Mouse (Mus musculus): ENCODE measurements around the gene Cbr2. TPM values are rescaled to one million over a fixed set of nuclear protein-coding genes. Genes with fewer than 3 reads are reported as not detected.

The Cbr2 gene
- polyA plus RNA-seq, 1 experiment from 2014 or later: 1.1 TPM

DNA sequence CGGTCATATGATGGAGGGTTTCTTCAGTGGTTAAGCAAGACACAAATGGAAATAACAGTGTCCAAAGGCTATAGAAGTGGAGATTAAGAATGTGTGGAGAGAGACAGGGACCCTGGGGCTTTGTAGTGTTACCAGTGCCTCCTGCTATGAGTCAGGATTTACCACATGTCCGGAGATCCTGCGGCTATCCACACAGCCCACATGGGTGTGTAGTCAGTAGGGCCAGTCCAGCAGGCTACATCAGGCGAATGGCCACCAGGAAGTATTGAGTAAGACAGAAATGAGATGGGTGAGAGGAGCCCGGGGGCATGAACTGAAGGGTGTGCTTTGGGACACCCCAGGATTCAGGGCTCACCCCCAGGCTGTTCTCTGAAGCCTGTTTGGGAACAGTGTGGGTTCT, 49.2 kb downstream of the Cbr2 start:
- no peak overlapping the region for H3K4me3 ChIP-seq (ENCODE audit: low read depth, low read length)
- H3K4me1 ChIP-seq (ENCODE audit: control insufficient read depth, insufficient read depth, low read length): no peaks in the 10 kb centered on the region
- no peak overlapping the region for H3K27ac ChIP-seq (ENCODE audit: low read depth, low read length)
- no peak overlapping the region for H3K9ac ChIP-seq (ENCODE audit: low read length)
- ATAC-seq (no peak), DNase-seq (ENCODE audit: low spot score) (no peak)
- H3K9me3 ChIP-seq (replicated peaks; ENCODE audit: control insufficient read depth, low read length): no peaks in the 10 kb centered on the region
- H3K36me3 ChIP-seq (ENCODE audit: control insufficient read depth, insufficient read depth, low read length): peaks cover 75% of the 10 kb centered on the region
- 95% methylated on average over 5 of the region's 5 CpGs for WGBS
- H3K4me2 ChIP-seq (ENCODE audit: low read length): no peak overlapping the region
- no peaks in the 10 kb centered on the region for H3K27me3 ChIP-seq (replicated peaks; ENCODE audit: control insufficient read depth, insufficient read depth, low read length)

DNA sequence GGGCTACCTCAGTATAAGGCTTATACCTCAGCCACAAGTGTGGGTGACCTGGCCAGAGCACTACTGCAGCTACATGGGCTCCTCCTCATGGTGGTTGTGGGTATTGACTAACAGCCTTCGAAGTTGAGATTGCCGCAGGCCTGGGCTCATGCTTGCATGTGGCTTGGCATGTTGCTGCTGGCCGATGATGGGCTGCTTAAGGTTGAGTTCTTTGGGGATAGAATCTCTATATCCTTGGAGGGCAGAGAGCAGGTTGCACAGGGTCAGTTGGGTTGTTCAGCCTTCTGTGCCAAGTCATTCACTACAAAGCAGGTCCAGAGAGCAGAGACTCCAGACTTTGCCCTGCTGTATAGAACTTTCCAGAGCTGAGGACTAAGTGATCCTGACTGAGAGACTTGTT, 52.0 kb downstream of the Cbr2 start:
- H3K27me3 ChIP-seq (replicated peaks; ENCODE audit: control insufficient read depth, insufficient read depth, low read length): no peaks in the 10 kb centered on the region
- no peaks in the 10 kb centered on the region for H3K9me3 ChIP-seq (replicated peaks; ENCODE audit: control insufficient read depth, low read length)
- no peak overlapping the region for H3K27ac ChIP-seq (ENCODE audit: low read depth, low read length)
- no peaks in the 10 kb centered on the region for H3K4me1 ChIP-seq (ENCODE audit: control insufficient read depth, insufficient read depth, low read length)
- no peak for ATAC-seq
- no peak overlapping the region for H3K4me2 ChIP-seq (ENCODE audit: low read length)
- no peak for DNase-seq (ENCODE audit: low spot score)
- H3K36me3 ChIP-seq (ENCODE audit: control insufficient read depth, insufficient read depth, low read length): peaks cover 64% of the 10 kb centered on the region
- 73% methylated on average over 3 of the region's 3 CpGs for WGBS
- no peak overlapping the region for H3K4me3 ChIP-seq (ENCODE audit: low read depth, low read length)
- no peak overlapping the region for H3K9ac ChIP-seq (ENCODE audit: low read length)

Other genes starting within 250 kb of the Cbr2 start
- gene Mrpl12, start 247.5 kb downstream of the Cbr2 start, polyA plus RNA-seq (2014; fragmentation: Nextera tagmentation; extraction: Ambion mirVana): 143 and 155 TPM in 2 replicates
- 29.7 and 31.6 TPM in 2 replicates for gene Slc25a10, start 240.3 kb downstream of the Cbr2 start, polyA plus RNA-seq (2014; fragmentation: Nextera tagmentation; extraction: Ambion mirVana)
- gene Gcgr, start 201.4 kb downstream of the Cbr2 start, polyA plus RNA-seq (2014; fragmentation: Nextera tagmentation; extraction: Ambion mirVana): 0.14 TPM in 1 of 2 replicates, not detected in the other
- 291 and 313 TPM in 2 replicates for gene Mcrip1, start 182.4 kb downstream of the Cbr2 start, polyA plus RNA-seq (2014; fragmentation: Nextera tagmentation; extraction: Ambion mirVana)
- gene Ppp1r27, start 181.0 kb downstream of the Cbr2 start, polyA plus RNA-seq (2014; fragmentation: Nextera tagmentation; extraction: Ambion mirVana): not detected in 2 replicates
- 325 and 332 TPM in 2 replicates for gene P4hb, start 158.9 kb downstream of the Cbr2 start, polyA plus RNA-seq (2014; fragmentation: Nextera tagmentation; extraction: Ambion mirVana)
- gene Arhgdia, start 150.5 kb downstream of the Cbr2 start, polyA plus RNA-seq (2014; fragmentation: Nextera tagmentation; extraction: Ambion mirVana): 449 and 481 TPM in 2 replicates
- gene Alyref, start 133.7 kb downstream of the Cbr2 start, polyA plus RNA-seq (2014; fragmentation: Nextera tagmentation; extraction: Ambion mirVana): 318 and 352 TPM in 2 replicates
- 237 and 281 TPM in 2 replicates for gene Anapc11, start 133.7 kb downstream of the Cbr2 start, polyA plus RNA-seq (2014; fragmentation: Nextera tagmentation; extraction: Ambion mirVana)
- 0.46 and 0.98 TPM in 2 replicates for gene Npb, start 123.6 kb downstream of the Cbr2 start, polyA plus RNA-seq (2014; fragmentation: Nextera tagmentation; extraction: Ambion mirVana)
- 113 and 134 TPM in 2 replicates for gene Pcyt2, start 114.2 kb downstream of the Cbr2 start, polyA plus RNA-seq (2014; fragmentation: Nextera tagmentation; extraction: Ambion mirVana)
- gene Sirt7, start 106.9 kb downstream of the Cbr2 start, polyA plus RNA-seq (2014; fragmentation: Nextera tagmentation; extraction: Ambion mirVana): 30.4 and 40.8 TPM in 2 replicates
- gene Mafg, start 98.5 kb downstream of the Cbr2 start, polyA plus RNA-seq (2014; fragmentation: Nextera tagmentation; extraction: Ambion mirVana): 20.0 and 23.6 TPM in 2 replicates
- 33.6 and 33.9 TPM in 2 replicates for gene Pycr1, start 88.3 kb downstream of the Cbr2 start, polyA plus RNA-seq (2014; fragmentation: Nextera tagmentation; extraction: Ambion mirVana)
- gene Myadml2, start 84.0 kb downstream of the Cbr2 start, polyA plus RNA-seq (2014; fragmentation: Nextera tagmentation; extraction: Ambion mirVana): 0.38 and 0.48 TPM in 2 replicates
- gene Notum, start 70.9 kb downstream of the Cbr2 start, polyA plus RNA-seq (2014; fragmentation: Nextera tagmentation; extraction: Ambion mirVana): 0.36 and 0.61 TPM in 2 replicates
- gene Aspscr1, start 59.1 kb downstream of the Cbr2 start, polyA plus RNA-seq (2014; fragmentation: Nextera tagmentation; extraction: Ambion mirVana): 129 TPM in 2 replicates
- 108 and 140 TPM in 2 replicates for gene Cenpx, start 18.4 kb downstream of the Cbr2 start, polyA plus RNA-seq (2014; fragmentation: Nextera tagmentation; extraction: Ambion mirVana)
- gene Lrrc45, start 18.2 kb downstream of the Cbr2 start, polyA plus RNA-seq (2014; fragmentation: Nextera tagmentation; extraction: Ambion mirVana): 39.0 and 59.5 TPM in 2 replicates
- gene Rac3, start 10.6 kb downstream of the Cbr2 start, polyA plus RNA-seq (2014; fragmentation: Nextera tagmentation; extraction: Ambion mirVana): 110 and 119 TPM in 2 replicates
- gene Dcxr, start 4.8 kb downstream of the Cbr2 start, polyA plus RNA-seq (2014; fragmentation: Nextera tagmentation; extraction: Ambion mirVana): 11.2 and 13.7 TPM in 2 replicates
- 3.8 and 3.9 TPM in 2 replicates for gene Hmga1b, start 30.7 kb upstream of the Cbr2 start, polyA plus RNA-seq (2014; fragmentation: Nextera tagmentation; extraction: Ambion mirVana)
- 39.4 and 64.8 TPM in 2 replicates for gene Rfng, start 52.1 kb upstream of the Cbr2 start, polyA plus RNA-seq (2014; fragmentation: Nextera tagmentation; extraction: Ambion mirVana)
- gene Gps1, start 52.2 kb upstream of the Cbr2 start, polyA plus RNA-seq (2014; fragmentation: Nextera tagmentation; extraction: Ambion mirVana): 348 and 350 TPM in 2 replicates
- 53.5 and 58.6 TPM in 2 replicates for gene Dus1l, start 64.3 kb upstream of the Cbr2 start, polyA plus RNA-seq (2014; fragmentation: Nextera tagmentation; extraction: Ambion mirVana)
- 84.2 and 102 TPM in 2 replicates for gene Fasn, start 92.4 kb upstream of the Cbr2 start, polyA plus RNA-seq (2014; fragmentation: Nextera tagmentation; extraction: Ambion mirVana)
- 5.0 and 6.5 TPM in 2 replicates for gene Ccdc57, start 200.8 kb upstream of the Cbr2 start, polyA plus RNA-seq (2014; fragmentation: Nextera tagmentation; extraction: Ambion mirVana)
- gene Slc16a3, start 216.4 kb upstream of the Cbr2 start, polyA plus RNA-seq (2014; fragmentation: Nextera tagmentation; extraction: Ambion mirVana): 3.8 and 5.6 TPM in 2 replicates

All from forebrain, embryonic 14.5 days (tissue).